Mouse (Mus musculus) monocyte, adult 2 months (primary cell): ENCODE measurements around the gene Ehd2.

ENCODE experiments used
- DNase-seq, 2 experiments: peaks; one replicate each; pipeline ENCODE4 v3.0.0; 2022; ENCODE audit warnings: low spot score in 2 of 2, low read depth in 1 of 2

The Ehd2 gene

DNA sequence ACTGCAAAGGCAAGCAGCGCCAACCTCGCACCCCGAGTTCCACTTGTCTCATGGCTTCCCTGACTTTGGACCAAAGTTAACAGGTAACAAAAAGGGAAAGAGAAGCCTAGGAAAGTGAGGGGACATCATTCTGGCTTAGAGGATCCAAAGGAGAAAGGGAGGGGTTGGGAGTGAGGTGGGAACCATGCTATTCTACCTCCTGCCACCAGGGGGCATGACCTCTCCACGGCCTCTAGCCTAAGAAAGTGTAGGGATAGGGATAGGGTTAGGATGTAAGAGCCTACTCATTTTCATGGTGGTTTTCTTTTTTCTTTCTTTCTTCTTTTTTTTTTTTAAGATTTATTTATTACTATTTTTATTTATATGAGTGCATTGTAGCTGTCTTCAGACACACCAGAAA, 8.5 kb upstream of the Ehd2 start:
- DNase-seq = no peak

DNA sequence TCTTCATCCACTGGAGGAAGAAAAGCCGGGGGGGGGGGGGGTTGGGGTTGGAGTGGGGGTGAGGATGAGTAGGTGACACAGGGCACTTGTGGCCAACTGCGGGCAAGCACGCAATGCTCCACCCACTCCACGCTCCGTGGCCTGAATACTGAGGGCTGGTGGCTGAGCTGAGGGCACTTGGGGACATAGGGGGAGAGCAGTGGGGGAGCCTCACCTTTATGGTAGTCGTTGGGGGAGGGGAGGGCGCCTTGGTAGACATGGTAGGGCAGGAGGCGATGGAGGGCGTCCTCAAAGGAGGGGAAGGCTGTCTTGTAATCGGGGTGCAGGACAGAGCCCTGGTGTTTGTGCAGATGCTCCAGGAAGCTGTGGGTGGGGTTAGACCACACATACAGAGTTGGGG, 8.1 kb upstream of the Ehd2 start:
- DNase-seq = no peak

DNA sequence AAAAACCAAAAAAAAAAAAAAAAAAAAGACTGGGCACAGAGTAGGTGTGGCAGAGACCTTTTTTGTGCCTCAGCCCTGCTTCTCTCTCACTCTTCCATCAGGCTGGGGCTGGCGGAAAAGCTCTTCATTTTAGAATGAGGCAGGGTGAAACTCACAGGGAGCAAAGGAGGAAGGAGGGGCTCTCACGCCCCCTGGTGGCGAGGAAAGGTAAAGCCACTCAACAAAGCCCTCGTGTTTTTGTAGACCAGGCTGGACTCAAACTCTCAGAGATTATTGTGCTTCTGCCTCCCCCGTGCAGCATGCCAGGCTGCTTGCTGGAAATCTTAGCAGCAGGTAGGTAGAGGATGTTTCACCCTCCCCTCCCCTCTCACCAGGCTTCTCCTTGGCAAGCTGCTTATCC, 7.3 kb upstream of the Ehd2 start:
- peak in 1 of 2 experiments; percentile 55 for DNase-seq

DNA sequence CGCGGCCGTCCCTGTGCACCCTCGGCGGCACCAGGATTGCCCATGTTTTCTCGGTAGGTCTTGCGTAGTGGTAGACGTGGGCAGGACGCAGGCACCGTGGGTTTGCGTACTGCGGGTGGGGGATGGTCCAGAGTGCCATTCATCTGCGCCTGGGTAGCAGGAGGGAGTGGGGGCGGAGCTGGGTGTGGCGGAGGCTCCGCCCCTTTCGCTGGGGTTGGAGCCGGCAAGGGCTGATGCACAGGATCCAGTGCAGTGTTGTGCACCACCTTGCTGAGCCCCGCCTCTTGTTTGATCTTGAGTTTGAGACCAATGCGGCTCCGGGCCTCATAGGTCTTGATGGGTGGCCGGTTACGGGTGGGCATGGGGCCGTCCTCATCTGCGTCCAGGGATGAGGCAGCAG, 4.9 kb upstream of the Ehd2 start:
- DNase-seq = no peak

DNA sequence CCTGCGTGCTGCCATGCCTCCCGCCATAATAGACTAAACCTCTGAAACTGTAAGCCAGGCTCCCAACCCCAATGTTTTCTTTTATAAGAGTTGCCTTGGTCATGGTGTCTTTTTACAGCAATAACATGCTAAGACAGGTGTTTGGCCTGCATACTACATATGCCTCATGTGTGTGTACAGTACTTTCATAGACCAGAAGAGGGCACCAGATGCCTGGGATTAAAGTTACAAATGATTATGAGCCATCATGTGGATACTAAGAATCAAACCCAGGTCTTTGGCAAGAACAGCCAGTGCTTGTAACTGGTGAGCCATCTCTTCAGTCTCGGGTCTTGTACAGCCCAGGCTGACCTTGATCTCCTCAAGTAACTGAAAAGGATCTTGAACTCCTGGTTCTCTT, 2.3 kb upstream of the Ehd2 start:
- DNase-seq = no peak

DNA sequence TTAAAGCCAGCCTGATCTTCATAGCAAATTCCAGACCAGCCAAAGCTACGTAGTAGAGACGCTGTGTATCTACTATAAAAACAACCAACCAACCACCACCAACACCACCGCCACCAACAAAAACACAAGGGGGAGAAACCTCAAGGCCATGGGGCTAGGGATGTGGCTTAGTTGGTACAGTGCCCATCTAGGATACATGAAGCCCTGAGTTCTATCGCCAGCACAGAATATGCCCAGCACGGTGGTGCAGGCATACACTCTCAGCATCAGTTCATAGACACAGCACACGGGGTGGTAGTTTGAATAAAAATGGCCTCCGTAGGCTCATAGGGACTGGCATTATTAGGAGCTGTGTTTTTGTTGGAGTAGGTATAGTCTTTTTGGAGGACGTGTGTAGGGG, 955 bp upstream of the Ehd2 start:
- DNase-seq = no peak

DNA sequence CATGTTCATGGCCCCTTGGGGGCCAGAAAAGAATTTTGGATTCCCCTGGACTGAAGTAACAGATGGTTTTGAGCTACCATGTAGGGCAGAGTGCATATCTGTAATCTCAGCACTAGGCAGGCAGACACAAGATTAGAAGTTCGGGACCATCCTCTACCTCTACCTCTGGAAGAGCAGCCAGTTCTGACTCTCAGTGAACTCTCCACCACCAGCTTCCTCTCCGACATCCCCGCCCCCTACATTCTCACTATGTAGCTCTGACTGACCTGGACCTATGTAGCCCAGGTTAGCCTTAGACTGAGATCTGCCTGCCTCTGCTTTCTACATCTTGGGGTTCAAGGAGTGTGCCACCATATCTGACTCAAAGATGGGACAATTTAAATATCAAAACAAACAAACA, 878 bp downstream of the Ehd2 start:
- DNase-seq = no peak

DNA sequence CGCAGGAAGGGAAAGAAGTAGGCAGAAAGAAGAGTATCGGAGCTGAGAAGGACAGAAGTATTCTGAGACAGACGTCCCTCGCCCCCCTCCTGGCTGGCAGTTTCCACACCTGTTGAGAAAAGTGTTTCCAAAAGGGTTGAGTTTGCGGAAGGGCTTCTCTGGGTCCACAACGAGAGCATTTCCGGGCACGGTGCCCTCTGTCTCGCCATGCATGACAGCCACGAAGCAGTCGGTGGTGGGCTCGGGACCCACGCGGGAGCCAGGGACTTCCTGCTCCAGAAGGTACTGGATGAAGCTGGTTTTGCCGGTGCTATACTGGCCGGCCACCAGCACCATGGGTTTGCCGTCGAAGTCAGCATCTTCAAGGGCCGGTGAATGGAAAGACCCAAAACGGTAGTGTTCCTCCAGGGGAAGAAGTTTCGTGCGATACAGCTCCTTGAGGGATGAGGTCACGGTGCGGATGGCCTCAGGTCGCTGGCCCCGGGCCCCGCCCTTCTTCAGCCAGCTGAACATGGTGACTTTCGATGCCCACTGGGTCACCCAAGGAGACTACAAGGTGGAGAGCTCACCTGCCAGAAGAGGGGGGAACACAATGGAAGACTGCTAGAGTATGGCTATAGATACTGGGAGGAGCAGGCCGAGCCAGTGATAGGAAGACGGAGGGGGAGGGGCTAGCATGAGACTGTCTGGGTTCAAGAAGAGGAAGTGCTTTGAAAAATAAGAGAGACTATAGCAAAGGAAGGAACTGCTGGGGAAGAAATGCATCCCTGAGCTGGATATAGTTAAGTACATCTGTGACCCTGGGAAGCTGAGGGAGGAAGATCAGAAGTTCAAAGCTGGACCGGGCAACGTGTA, 3.3 kb downstream of the Ehd2 start:
- no peak for DNase-seq

DNA sequence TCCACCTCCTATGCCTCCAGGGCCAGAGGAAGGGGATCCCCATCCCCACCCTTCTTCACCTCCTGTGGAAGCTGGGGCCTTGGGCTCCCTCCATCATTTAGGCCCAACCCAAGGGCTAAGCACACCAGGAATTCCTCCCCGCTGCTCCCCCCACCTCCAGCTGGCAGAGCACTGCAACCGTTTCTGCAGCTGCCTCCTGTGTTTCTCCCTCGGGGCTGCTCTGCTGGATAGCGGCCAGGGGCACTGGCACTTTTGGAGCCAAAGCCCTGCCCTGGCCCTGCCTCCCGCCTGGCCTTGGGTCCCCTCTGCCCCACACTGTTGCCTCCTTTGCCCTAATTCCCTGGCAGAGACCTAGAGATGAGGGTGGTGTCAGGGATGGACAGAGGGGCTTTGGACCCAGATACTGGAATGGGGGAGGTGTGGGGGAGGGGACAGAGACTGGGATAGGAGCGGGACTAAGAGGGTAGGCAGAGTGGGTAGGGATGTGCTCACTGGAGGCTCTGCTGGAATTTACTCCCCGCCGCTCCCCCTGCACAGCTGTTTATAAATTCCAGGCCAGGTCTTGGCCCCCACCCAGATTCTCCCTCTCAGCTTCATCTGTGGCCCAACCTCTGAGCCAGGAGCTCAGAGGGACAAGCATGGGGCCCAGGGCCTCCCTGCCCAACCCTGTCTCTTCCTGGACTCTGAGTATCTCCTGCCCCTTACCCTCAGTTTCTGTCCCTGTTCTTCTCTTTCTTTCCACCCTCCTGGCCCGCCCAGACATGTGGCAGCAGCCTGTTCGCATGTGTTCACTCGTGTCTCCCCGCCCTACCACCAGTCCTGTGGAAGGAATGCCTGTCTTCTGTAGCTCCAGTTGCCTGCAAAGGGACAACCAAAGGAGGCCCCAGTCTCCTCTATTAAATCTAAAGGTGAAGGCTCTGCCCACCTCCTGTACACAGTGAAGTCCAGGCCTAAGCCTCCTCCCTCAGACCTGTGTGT, 4.8 kb downstream of the Ehd2 start:
- no peak for DNase-seq

DNA sequence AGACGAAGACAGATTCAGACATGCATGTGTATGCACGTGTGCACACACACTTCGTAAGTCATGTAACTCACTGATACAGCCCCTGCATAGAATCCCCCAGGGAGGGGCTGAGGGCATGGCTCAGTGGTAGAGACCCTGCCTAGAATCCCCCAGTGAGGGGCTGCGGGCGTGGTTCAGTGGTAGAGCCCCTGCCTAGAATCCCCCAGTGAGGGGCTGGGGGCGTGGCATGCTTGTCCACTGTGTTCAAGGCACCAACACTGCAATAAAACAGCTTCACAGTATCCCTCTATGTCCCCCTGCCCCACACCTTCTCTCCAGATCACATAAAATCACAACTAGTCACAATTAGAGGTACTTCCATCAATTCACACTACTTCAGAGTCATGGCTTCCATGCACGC, 5.6 kb downstream of the Ehd2 start:
- DNase-seq = no peak

DNA sequence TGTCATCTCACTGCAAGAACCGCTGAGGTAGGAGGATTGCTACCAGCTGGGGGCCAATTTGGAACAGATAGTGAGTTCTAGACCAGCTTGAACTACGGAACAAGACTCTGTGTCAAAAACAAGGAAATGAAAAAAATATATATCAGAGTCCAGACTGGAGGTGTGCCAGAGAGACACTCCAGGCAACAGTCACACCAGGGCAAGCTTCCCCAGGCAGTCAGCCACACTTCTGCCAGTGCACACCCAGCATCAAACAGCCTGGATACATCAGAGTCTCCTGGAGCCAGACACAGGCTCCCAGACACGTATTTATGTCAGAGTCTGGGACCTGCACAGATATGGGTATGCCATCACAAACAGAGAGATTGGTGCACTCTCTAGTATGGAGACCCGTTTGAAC, 6.1 kb downstream of the Ehd2 start:
- DNase-seq = no peak

DNA sequence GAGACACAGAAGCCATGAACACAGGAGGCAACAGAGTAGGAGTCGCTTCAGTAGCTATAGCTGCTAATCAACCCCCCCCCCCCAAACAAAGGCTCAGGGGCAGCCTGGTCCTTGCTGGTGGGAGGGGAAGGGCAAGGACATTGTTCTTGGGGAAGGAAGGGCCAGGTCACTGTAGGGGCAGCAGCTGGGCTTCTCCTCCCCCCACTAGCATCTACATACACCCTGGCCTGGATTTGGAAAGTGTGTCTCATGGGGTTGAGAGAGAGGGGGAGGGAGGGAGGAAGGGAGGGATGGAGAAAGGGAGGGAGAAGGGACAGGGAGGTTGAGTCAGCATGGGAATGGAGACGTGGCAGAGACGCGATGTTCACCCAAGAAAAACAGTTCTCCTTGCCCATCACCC, 6.7 kb downstream of the Ehd2 start:
- no peak for DNase-seq

DNA sequence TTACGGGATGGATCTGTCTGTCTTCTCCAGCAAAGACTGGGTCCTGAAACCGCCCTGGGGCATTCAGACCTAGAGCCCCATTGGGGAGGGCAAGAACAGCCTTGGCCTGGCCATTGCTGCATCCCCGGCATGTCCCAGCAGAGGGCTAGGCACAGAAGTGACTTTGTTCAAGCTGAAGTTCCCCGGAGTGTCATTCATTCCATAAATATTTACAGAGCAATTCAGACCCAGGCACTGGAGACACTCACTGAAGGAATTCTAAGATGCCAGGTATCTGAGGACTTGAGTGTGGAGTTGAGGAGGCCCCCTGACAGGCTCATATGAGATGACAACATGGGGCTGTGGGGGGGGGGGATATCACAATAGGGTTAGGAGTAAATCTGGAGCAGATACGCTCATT, 11.2 kb downstream of the Ehd2 start:
- DNase-seq = no peak

DNA sequence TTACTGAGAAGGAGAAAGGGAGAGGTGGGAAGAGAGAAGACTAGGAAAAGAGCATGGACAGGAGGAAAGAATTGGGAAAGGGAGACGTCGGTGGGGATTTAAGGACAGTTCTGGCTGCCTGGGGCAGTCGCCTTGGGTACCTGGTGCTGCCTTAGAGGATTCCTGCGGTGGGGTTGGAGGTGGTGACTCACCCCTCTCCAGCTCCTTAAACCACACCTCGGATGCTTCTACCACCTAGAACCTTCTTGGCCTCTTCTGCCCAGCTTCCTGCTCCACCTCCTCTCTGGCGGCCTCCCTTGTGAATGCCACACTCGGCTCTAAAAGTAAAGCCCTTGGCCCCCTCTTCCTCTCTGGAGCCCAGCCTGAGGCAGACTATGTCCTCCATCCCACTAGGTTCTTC, 11.9 kb downstream of the Ehd2 start:
- DNase-seq = no peak

DNA sequence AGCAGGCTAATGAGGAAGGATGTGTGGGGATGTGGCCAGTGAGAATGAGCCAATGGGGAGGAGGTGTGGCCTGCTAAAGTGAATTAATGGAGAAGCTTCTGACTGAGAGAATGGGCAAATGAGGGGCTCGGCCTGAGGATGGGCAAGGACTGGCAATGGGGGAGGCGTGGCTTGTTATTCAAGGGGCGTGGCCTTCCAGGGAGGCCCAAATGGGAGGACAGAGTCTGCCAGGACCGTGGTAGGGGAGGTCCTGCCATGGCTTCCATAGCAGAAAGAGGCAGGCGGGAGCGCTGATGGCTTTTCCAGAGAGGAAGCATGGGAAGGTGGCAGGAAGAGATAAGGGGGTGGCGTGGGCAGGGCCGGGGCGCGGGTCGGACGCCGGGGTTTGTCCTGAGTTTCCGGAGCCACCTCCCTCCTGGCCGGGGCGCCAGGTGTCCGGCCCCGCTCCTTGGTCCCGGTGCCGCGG, 12.4 kb downstream of the Ehd2 start:
- no peak for DNase-seq

DNA sequence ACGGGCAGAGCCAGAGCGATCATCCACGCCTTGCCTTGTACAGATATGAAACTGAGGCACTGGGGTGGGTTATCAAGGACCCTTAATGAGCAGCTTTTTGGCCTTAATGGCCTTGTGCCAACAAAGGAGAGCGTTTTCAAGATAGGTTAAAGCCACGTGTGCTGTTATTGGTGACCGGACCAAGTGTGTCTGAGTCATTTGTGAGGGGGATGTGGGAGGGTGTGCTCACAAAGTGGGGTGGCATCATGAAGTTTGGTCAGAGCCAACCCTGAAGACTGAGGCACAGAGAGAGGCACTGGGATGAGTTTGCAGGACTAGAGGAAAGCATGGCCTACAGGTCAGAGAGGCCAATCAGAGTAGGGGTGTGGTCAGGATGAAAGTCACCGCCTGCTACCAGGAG, 12.9 kb downstream of the Ehd2 start:
- no peak for DNase-seq

DNA sequence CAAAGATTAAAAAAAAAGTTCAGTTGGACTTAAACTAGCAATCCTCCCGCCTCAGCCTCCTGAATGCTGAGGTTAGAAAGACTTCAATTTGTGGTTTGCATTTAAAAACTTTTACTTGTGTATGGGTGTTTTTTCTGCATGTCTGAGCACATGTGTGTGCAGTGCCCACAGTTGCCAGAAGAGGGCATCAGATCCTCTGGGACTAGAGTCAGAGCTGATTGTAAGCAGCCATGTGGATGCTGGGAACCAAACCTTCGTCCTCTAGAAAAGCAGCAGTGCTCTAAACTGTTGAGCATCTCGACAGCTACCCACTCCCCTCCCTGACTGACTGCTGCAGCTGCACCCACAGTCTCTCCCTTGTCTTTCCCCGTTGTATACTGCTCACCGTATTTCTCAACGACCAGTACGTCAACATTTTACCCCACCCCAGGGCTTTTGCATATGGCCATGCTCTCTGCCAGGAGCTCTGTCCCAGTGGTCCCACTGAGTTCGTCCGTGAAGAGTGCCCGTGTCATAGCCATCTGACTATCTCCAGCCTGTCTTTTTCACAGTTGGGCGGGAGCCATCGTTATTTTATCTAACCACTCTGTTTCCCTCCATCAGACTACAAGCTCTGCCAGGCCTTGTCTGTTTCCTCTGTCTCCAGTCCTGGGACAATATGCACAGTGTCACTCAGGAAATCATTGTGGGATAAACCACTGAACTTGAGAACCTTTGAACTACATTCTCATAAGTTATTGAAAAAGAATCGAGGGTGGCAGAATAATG, 13.9 kb downstream of the Ehd2 start:
- DNase-seq = no peak

DNA sequence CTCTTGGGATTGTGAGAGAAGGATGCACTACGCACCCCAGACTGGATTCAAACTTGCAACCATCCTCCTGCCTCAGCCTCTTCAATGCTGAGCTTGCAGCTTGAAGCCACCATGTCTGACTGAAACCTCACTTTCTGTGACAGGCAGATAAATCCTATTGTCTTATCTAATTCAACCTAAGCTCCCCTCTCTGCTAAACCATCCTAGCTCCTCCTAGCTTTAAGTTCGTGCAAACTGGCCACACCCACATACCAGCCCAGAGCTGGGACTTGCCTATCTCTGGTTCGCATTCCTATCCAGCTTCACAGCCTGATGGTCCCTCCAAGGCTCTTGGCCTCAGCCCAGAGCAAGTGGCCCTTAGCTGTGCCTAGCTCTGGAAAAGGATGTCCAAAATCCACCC, 15.0 kb downstream of the Ehd2 start:
- DNase-seq = no peak

DNA sequence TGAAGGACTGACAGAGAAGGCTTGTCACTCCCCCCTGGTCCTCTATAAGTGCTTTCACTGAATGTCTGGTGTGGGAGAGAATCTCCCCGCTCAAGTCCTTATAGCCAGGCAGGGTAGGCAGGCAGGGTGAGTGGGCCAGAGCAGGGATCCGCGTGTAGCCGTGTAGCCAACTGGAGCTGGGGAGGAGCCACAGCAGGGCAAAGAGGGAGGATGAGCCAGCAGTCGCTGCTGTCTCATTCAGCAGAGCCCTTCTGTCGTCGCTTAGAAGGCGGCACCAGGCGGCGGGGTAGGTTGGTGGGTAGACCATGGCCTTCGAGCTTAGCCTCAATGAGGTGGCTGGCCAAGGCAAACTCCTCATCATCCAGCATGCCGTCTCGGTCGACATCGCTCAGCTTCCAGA, 17.4 kb downstream of the Ehd2 start:
- DNase-seq = no peak

DNA sequence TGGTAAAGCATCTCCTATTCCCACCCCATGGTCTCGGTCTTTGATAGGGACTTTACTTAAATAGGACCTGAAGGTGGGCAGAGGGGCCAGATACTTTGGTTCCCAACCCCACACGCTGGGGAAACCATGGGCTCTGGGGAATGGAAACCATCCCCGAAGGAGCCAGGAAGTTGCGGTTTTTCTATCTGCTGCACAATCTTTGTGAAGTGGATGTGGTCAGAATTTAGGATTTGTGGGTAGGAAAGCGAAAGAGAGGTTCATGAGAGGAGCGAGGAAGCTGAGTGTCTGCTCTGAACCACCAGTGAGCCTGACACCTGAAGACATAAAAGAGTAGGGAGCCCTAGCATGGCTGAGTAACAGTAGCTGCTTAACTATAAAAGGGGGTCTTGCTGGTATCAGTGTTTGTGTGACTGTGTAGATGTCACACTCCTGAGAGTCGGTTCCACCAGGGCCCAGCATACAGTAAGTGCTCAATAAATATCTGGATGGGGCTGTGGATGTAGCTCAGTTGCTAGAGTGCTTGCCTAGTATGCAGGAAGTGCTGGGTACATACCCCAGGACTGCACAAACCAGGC, 18.1 kb downstream of the Ehd2 start:
- DNase-seq = no peak

DNA sequence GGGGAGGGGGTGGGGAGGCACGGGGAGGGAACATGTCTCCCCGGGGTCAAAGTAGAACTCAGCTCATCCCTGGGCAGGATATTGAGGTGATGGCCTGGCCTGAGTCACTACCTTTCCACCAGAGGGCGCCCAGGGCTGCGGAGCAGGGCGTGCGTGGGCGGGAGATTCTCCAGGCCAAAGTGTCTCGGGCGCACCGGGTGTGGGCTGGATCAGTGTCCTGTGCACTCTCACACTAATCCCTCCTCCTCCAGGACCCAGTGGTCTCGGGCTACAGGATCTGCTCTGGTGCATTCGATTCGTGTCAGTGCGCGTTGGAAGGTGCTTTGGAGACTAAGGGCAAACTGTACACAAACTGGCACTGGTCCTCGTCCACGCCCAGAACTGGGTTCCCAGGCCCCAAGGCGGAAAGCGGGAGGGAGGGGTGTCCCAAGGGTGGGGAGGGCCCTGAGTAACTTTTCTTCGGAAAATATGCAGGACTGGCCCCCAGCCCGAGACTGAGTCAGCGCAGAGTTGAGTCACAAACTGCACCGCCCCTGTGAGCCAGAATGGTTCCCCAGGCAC, 18.9 kb downstream of the Ehd2 start:
- peak in 1 of 2 experiments; percentile 43 for DNase-seq
